In the genomic region with DNA sequence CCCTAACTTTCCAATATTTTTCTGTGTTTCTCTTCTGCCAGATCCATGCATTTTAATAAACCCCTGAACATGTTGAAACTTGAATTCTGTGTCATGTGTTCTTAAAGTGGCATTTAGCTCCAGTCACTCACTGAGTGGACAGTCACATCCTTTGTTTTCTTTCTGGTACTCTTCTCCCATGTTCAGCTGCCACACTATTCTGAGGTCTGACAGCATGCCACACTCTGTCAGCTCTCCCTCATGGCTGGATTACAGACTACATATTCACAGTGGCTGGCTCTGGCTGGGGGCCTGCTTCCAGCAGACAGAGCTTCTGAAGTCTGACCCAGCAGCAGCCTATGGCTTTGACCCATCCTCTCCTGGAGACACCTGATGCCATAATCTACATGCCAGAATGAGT, we compare ENCODE assay signal across 19 mouse cellular contexts.
DNase-seq lines count a peak whose midpoint lies in the region; ATAC-seq and TF ChIP-seq lines count a peak whose summit lies in the region.
"Had no signal": no experiment of that assay in that cellular context is flagged by ENCODE, and none has a peak within 500 bp of the region (broad histone marks: within the 10 kb centered on the region; RNA-seq: fewer than 3 reads in every experiment).

No protein-coding gene starts in this region.

- no peak overlapping the region for H3K4me3 ChIP-seq in gastrocnemius, adult 2 months
- no peak overlapping the region for H3K4me3 ChIP-seq in kidney, embryonic 15.5 days (replicated peaks)
- no peak overlapping the region for H3K4me3 ChIP-seq in kidney, adult 2 months (ENCODE audit: insufficient read depth, low read depth, low read length)
- no peak overlapping the region for H3K4me3 ChIP-seq in embryonic facial prominence, embryonic 11.5 days (ENCODE audit: low read depth, low read length)
- H3K4me3 ChIP-seq: hindbrain, embryonic 12.5 days; limb, embryonic 10.5 days; liver, embryonic 15.5 days; midbrain, embryonic 15.5 days; myocyte; neural tube, embryonic 13.5 days had no signal

- no peaks in the 10 kb centered on the region for H3K36me3 ChIP-seq in kidney, embryonic 15.5 days
- no peaks in the 10 kb centered on the region for H3K36me3 ChIP-seq in kidney, adult 2 months (ENCODE audit: control insufficient read depth, insufficient read depth, low read length)
- no peaks in the 10 kb centered on the region for H3K36me3 ChIP-seq in embryonic facial prominence, embryonic 11.5 days (replicated peaks; ENCODE audit: control insufficient read depth, insufficient read depth, low read depth, low read length)
- H3K36me3 ChIP-seq: hindbrain, embryonic 12.5 days; limb, embryonic 10.5 days; liver, embryonic 15.5 days; midbrain, embryonic 15.5 days; neural tube, embryonic 13.5 days had no signal

- intact Hi-C loops in gastrocnemius, adult 2 months (cut with DNase I): no loop called here

- H3K9me3 ChIP-seq in kidney, embryonic 15.5 days (replicated peaks): no peaks in the 10 kb centered on the region
- no peaks in the 10 kb centered on the region for H3K9me3 ChIP-seq in embryonic facial prominence, embryonic 11.5 days (replicated peaks; ENCODE audit: control insufficient read depth, low read length)
- H3K9me3 ChIP-seq: hindbrain, embryonic 12.5 days; limb, embryonic 10.5 days; liver, embryonic 15.5 days; midbrain, embryonic 15.5 days; neural tube, embryonic 13.5 days had no signal

- no peak overlapping the region for H3K4me2 ChIP-seq in kidney, embryonic 15.5 days
- no peak overlapping the region for H3K4me2 ChIP-seq in embryonic facial prominence, embryonic 11.5 days (ENCODE audit: low read depth, low read length)
- H3K4me2 ChIP-seq: hindbrain, embryonic 12.5 days; liver, embryonic 15.5 days; midbrain, embryonic 15.5 days; neural tube, embryonic 13.5 days had no signal

- DNase-seq in gastrocnemius, adult 2 months: peak; percentile 18
- DNase-seq in gastrocnemius, postnatal 10 days: no peak
- no peak for DNase-seq in kidney, adult 2 months
- DNase-seq in R1 (ENCODE audit: low read depth, low spot score): peak; percentile 29
- DNase-seq in embryonic facial prominence, embryonic 11.5 days (ENCODE audit: low spot score): peak; percentile 27
- DNase-seq in heart, adult 8-10 months (ENCODE audit: low spot score): no peak
- DNase-seq: adrenal gland, adult 2 months; cerebellum, adult 11-12 months; kidney, postnatal 10 days; liver; thymus, postnatal 25 days had no signal

- no peaks in the 10 kb centered on the region for H3K4me1 ChIP-seq in kidney, embryonic 15.5 days
- no peaks in the 10 kb centered on the region for H3K4me1 ChIP-seq in kidney, adult 2 months (ENCODE audit: control insufficient read depth, insufficient read depth, low read length)
- H3K4me1 ChIP-seq in embryonic facial prominence, embryonic 11.5 days (ENCODE audit: control insufficient read depth, insufficient read depth, low read length): no peaks in the 10 kb centered on the region
- H3K4me1 ChIP-seq: liver, embryonic 15.5 days; midbrain, embryonic 15.5 days; neural tube, embryonic 13.5 days had no signal

- H3K27me3 ChIP-seq in kidney, embryonic 15.5 days: no peaks in the 10 kb centered on the region
- no peaks in the 10 kb centered on the region for H3K27me3 ChIP-seq in kidney, adult 2 months (replicated peaks; ENCODE audit: control insufficient read depth, insufficient read depth, low read length)
- no peaks in the 10 kb centered on the region for H3K27me3 ChIP-seq in embryonic facial prominence, embryonic 11.5 days (ENCODE audit: control insufficient read depth, insufficient read depth, low read length)
- H3K27me3 ChIP-seq: hindbrain, embryonic 12.5 days; liver, embryonic 15.5 days; midbrain, embryonic 15.5 days; neural tube, embryonic 13.5 days had no signal

- no peak overlapping the region for H3K27ac ChIP-seq in gastrocnemius, adult 2 months
- H3K27ac ChIP-seq in kidney, embryonic 15.5 days: no peak overlapping the region
- no peak overlapping the region for H3K27ac ChIP-seq in kidney, adult 2 months (ENCODE audit: insufficient read depth, low read depth, low read length)
- H3K27ac ChIP-seq in embryonic facial prominence, embryonic 11.5 days (replicated peaks; ENCODE audit: low read depth, low read length): no peak overlapping the region
- H3K27ac ChIP-seq: hindbrain, embryonic 12.5 days; limb, embryonic 10.5 days; liver, embryonic 15.5 days; macrophage; midbrain, embryonic 15.5 days; neural tube, embryonic 13.5 days had no signal

- ATAC-seq in kidney, embryonic 15.5 days (replicated peaks; ENCODE audit: low FRiP score): 0 out of 2 replicates have a peak, but pooled peaks have one; percentile 18
- no peak for ATAC-seq in embryonic facial prominence, embryonic 11.5 days (replicated peaks; ENCODE audit: insufficient number of reproducible peaks, low FRiP score, low TSS enrichment, low read depth)
- ATAC-seq: midbrain, embryonic 15.5 days had no signal

- no peak for TF ChIP-seq POLR2A in kidney, adult 2 months (IDR thresholded peaks at IDR 0.05; ENCODE audit: low read depth, low read length)

- H3K9ac ChIP-seq in kidney, embryonic 15.5 days: no peak overlapping the region
- H3K9ac ChIP-seq in embryonic facial prominence, embryonic 11.5 days (replicated peaks; ENCODE audit: low read length): no peak overlapping the region
- H3K9ac ChIP-seq: hindbrain, embryonic 12.5 days; liver, embryonic 15.5 days; midbrain, embryonic 15.5 days; neural tube, embryonic 13.5 days had no signal

- no peak for TF ChIP-seq CTCF in gastrocnemius, adult 2 months (IDR thresholded peaks at IDR 0.05)
- TF ChIP-seq CTCF in kidney, adult 2 months (conservative IDR thresholded peaks at IDR 0.05; ENCODE audit: insufficient read depth, insufficient read length, low read depth, low read length): no peak

Comparison
In these comparisons a context has a peak if more than half of its experiments do, and no peak if none do; other contexts are left out.
1. DNase-seq: peak in gastrocnemius, adult 2 months (single experiment), R1 (single experiment) and embryonic facial prominence, embryonic 11.5 days (single experiment); none in gastrocnemius, postnatal 10 days (single experiment), kidney, adult 2 months (single experiment) and heart, adult 8-10 months (single experiment).